Mouse (Mus musculus) embryonic facial prominence, embryonic 11.5 days (tissue): ENCODE data around the gene Lnpk. TPM values are rescaled to one million over a fixed set of nuclear protein-coding genes. Genes with fewer than 3 reads are reported as not detected.

Experiments used
- ATAC-seq: fragments of 200-750 bp; cut with Nextera tagmentation; replicated peaks from 2 replicates; pipeline ENCODE4 v1.8.0; 2017; ENCODE audit warnings: low read depth; ENCODE audit not compliant: insufficient number of reproducible peaks, low FRiP score, low TSS enrichment
- DNase-seq: peaks from one replicate; pipeline ENCODE4 v3.0.0-alpha.2; 2015; ENCODE audit warnings: low spot score
- H3K27ac ChIP-seq: fragments of 300-500 bp; sonication (generic); replicated peaks from 2 replicates; pipeline ENCODE4 v1.5.1; 2014; ENCODE audit warnings: mild to moderate bottlenecking, low read depth, low read length, control low read depth
- H3K27me3 ChIP-seq: fragments of 300-500 bp; sonication (generic); 2 replicates; pipeline ENCODE4 v1.6.1; 2014; ENCODE audit warnings: mild to moderate bottlenecking, low read length, moderate library complexity, mixed read lengths; ENCODE audit not compliant: control insufficient read depth, insufficient read depth
- H3K36me3 ChIP-seq: fragments of 300-500 bp; sonication (generic); replicated peaks from 2 replicates; pipeline ENCODE4 v1.6.1; 2014; ENCODE audit warnings: low read depth, mild to moderate bottlenecking, low read length, moderate library complexity, mixed read lengths; ENCODE audit not compliant: control insufficient read depth, insufficient read depth
- H3K4me1 ChIP-seq: fragments of 300-500 bp; sonication (generic); 2 replicates; pipeline ENCODE4 v1.6.1; 2014; ENCODE audit warnings: low read length, mixed read lengths; ENCODE audit not compliant: control insufficient read depth, insufficient read depth
- H3K4me2 ChIP-seq: fragments of 300-500 bp; sonication (generic); 2 replicates; pipeline ENCODE4 v1.6.1; 2014; ENCODE audit warnings: low read depth, mild to moderate bottlenecking, control low read depth, low read length, moderate library complexity
- H3K4me3 ChIP-seq: fragments of 300-500 bp; sonication (generic); 2 replicates; pipeline ENCODE4 v1.5.1; 2014; ENCODE audit warnings: low read depth, low read length, control low read depth
- H3K9ac ChIP-seq: fragments of 300-500 bp; sonication (generic); replicated peaks from 2 replicates; pipeline ENCODE4 v1.6.1; 2014; ENCODE audit warnings: mild to moderate bottlenecking, control low read depth, low read length
- H3K9me3 ChIP-seq: fragments of 300-500 bp; sonication (generic); replicated peaks from 2 replicates; pipeline ENCODE4 v1.6.1; 2016; ENCODE audit warnings: mild to moderate bottlenecking, low read length, inconsistent platforms, mixed read lengths; ENCODE audit not compliant: control insufficient read depth
- WGBS: fragments of 180-500 bp; shearing (Covaris S2); extraction: QIAGEN DNeasy Blood & Tissue Kit; methylation state at CpG from one replicate; pipeline ENCODE4 v1.1.7; 2014; 5-methylcytosine and 5-hydroxymethylcytosine counted together
- polyA plus RNA-seq: library from polyadenylated mRNA; unstranded; fragments of >200 nt; fragmentation: Nextera tagmentation; extraction: Ambion mirVana; gene quantifications from 2 replicates; pipeline ENCODE4 v1.2.1, GENCODE M21; 2014

Gene Lnpk
- polyA plus RNA-seq, 1 experiment from 2014 or later, result 42.1 TPM

- Histone ChIP-seq H3K4me3 (no peak overlapping the region), H3K27ac (no peak overlapping the region), H3K4me1 (no peaks in the 10 kb centered on the region), H3K9ac (no peak overlapping the region), H3K36me3 (no peaks in the 10 kb centered on the region), H3K27me3 (no peaks in the 10 kb centered on the region), H3K4me2 (no peak overlapping the region), H3K9me3 (no peaks in the 10 kb centered on the region)
- ATAC-seq, result no peak
- WGBS, result 80% methylated on average over 7 of the region's 7 CpGs
- no peak for DNase-seq
Measured at GRCm38 (mm10) chr2:74488443-74488842, 90.8 kb downstream of the Lnpk start.

GRCm38 (mm10) chr2:74482651-74483050 is 96.6 kb downstream of the Lnpk start:
- H3K9me3 ChIP-seq, result no peaks in the 10 kb centered on the region
- H3K36me3 ChIP-seq, result no peaks in the 10 kb centered on the region
- H3K4me1 ChIP-seq, result no peaks in the 10 kb centered on the region
- no peak overlapping the region for H3K4me2 ChIP-seq
- no peak overlapping the region for H3K9ac ChIP-seq
- 86% methylated on average over 10 of the region's 10 CpGs for WGBS
- no peak overlapping the region for H3K4me3 ChIP-seq
- H3K27me3 ChIP-seq, result no peaks in the 10 kb centered on the region
- ATAC-seq (no peak), DNase-seq (no peak)
- no peak overlapping the region for H3K27ac ChIP-seq

- no peaks in the 10 kb centered on the region for H3K27me3 ChIP-seq
- no peak overlapping the region for H3K9ac ChIP-seq
- H3K9me3 ChIP-seq, result no peaks in the 10 kb centered on the region
- H3K36me3 ChIP-seq, result no peaks in the 10 kb centered on the region
- H3K4me3 ChIP-seq, result no peak overlapping the region
- DNase-seq, result no peak
- no peak for ATAC-seq
- H3K27ac ChIP-seq, result no peak overlapping the region
- H3K4me1 ChIP-seq, result no peaks in the 10 kb centered on the region
- no peak overlapping the region for H3K4me2 ChIP-seq
- 86% methylated on average over 10 of the region's 10 CpGs for WGBS
Measured at GRCm38 (mm10) chr2:74482086-74482485, 97.1 kb downstream of the Lnpk start.

Other genes starting within 250 kb of the Lnpk start
- 0.08 and 0.10 TPM in 2 replicates for gene Evx2, start 80.1 kb upstream of the Lnpk start, polyA plus RNA-seq
- gene Hoxd13, start 88.9 kb upstream of the Lnpk start, polyA plus RNA-seq, result not detected in 2 replicates
- not detected in 2 replicates for gene Hoxd12, start 95.6 kb upstream of the Lnpk start, polyA plus RNA-seq
- gene Hoxd11, start 100.1 kb upstream of the Lnpk start, polyA plus RNA-seq, result not detected in 2 replicates
- gene Hoxd10, start 112.5 kb upstream of the Lnpk start, polyA plus RNA-seq, result not detected in 2 replicates
- gene Hoxd9, start 118.3 kb upstream of the Lnpk start, polyA plus RNA-seq, result 0.10 TPM in 1 of 2 replicates, not detected in the other
- gene Hoxd8, start 125.2 kb upstream of the Lnpk start, polyA plus RNA-seq, result 0.18 and 0.71 TPM in 2 replicates
- 2.7 and 2.9 TPM in 2 replicates for gene Hoxd3, start 132.5 kb upstream of the Lnpk start, polyA plus RNA-seq
- 0.18 TPM in 1 of 2 replicates, not detected in the other for gene Hoxd4, start 132.5 kb upstream of the Lnpk start, polyA plus RNA-seq
- not detected in 2 replicates for gene Gm28230, start 147.3 kb upstream of the Lnpk start, polyA plus RNA-seq
- 0.47 and 0.80 TPM in 2 replicates for gene Hoxd1, start 183.5 kb upstream of the Lnpk start, polyA plus RNA-seq
- 146 and 147 TPM in 2 replicates for gene Mtx2, start 246.4 kb upstream of the Lnpk start, polyA plus RNA-seq